Mouse (Mus musculus) embryonic stem cell, embryonic (primary cell): ENCODE measurements around the gene Ep300.
"Not testable (repeated sequence)": the region's sequence is repeated elsewhere in the genome, so short reads cannot be mapped to it uniquely, and the experiment has no call there.

Experiments used
- CTCF ChIA-PET, 4 experiments: fragments of 300-600 bp in 2 of 4; fragments of 350-600 bp in 2 of 4; sonication (Branson Sonifier 250); formaldehyde crosslinking; loops; one replicate each; lab custom pipeline; 2022; ENCODE audit warnings: inconsistent platforms in 2 of 4; lab: Charles Lee
- POLR2A ChIA-PET, 4 experiments: fragments of 300-600 bp in 2 of 4; fragments of 350-600 bp in 2 of 4; sonication (Branson Sonifier 250); formaldehyde crosslinking; loops; one replicate each; lab custom pipeline; 2022; ENCODE audit warnings: antibody characterized with exemption in 4 of 4, inconsistent platforms in 1 of 4; lab: Charles Lee

Ep300 gene

DNA sequence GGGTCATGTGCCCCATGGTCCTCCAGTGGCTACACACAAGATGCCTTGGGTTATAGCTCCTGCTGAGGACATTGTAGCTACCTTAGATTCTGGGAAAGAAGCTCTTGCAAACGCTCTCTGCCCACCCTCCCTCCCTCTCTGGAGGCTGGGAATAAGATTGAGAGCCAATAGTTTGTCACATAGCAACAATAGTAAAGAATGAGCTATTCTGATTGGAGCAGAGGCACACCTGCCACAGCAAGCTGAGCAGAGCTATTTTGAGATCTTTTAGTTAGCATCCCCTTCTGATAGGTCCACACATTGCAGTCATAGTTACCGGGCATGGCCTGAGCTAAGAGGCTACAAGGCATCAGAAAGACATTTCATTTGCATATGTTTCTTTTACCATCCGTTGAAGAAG, 8.2 kb upstream of the Ep300 start:
- POLR2A ChIA-PET = interaction anchor here (0.6 to 5.2 kb wide), 43 partner anchors 8 to 1598 kb away, joined by 3 to 36 read pairs (median 4); partner anchors contain the start of genes Ep300 (in 3 of the 4), Rbx1 (in 2 of the 4), Poldip3 (in 1 of the 4) and Polr3h (in 1 of the 4)
- CTCF ChIA-PET = interaction anchor here in 3 of 4 experiments (0.6 to 1.1 kb wide), 7 partner anchors 13 to 1926 kb away, joined by 3 to 11 read pairs (median 5); no protein-coding TSS in a partner anchor

DNA sequence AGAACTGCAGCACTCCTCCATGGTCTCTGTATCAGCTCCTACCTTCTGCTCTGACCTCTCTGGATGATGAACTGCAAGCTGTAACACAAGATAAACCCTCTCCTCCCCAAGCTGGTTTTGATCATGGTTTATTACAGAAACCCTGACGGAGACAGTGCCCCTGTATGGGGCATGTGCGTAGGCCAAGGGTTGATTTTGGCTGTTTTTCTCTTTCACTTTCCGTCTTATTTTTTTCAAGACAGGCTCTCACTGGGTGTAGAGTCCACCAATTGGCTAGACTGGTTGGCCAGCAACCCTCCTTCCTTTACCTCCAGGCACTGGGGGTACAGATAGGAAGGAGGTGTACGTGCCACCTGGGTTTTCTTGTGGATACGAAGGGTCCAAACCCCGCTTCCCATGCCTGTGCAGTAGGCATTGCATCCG, 7.4 kb upstream of the Ep300 start:
- CTCF ChIA-PET = interaction anchor here (0.6 to 1.0 kb wide), 4 partner anchors 63 to 1927 kb away, joined by 3 to 5 read pairs (median 3); no protein-coding TSS in a partner anchor
- POLR2A ChIA-PET = interaction anchor here (0.6 to 5.2 kb wide), 21 partner anchors 8 to 1571 kb away, joined by 3 to 36 read pairs (median 6); partner anchors contain the start of genes Ep300 (in 3 of the 4), Rbx1 (in 2 of the 4), Poldip3 (in 1 of the 4) and Polr3h (in 1 of the 4)

DNA sequence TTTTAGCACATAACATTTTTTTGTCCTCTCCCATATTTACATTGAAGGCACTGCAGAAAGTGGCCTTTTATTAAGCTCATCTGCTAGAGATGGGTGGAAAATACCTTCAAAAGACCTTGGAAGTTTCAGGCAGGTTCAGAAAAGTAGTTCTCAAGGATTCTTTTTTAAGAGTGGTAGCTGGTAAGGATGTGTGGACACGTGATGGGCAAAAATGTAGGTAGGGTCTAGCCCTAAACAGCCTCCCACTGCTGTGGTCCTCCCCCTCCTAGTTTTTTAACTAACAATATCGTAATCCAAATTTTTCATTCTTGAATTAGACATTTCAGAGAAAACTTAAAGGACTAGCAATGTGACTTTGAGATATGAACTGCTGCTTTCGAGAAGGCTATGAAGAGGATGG, 685 bp upstream of the Ep300 start:
- POLR2A ChIA-PET = interaction anchor here (0.5 to 6.4 kb wide), 138 partner anchors 8 to 1573 kb away, joined by 3 to 145 read pairs (median 6); partner anchors contain the start of genes Rbx1 (in 4 of the 4), L3mbtl2 (in 2 of the 4), St13 (in 2 of the 4) and Xpnpep3 (in 2 of the 4)
- CTCF ChIA-PET = interaction anchor here (0.5 to 2.3 kb wide), 11 partner anchors 61 to 1554 kb away, joined by 3 to 13 read pairs (median 4); partner anchors contain the start of gene Rbx1 (in 2 of the 4)

DNA sequence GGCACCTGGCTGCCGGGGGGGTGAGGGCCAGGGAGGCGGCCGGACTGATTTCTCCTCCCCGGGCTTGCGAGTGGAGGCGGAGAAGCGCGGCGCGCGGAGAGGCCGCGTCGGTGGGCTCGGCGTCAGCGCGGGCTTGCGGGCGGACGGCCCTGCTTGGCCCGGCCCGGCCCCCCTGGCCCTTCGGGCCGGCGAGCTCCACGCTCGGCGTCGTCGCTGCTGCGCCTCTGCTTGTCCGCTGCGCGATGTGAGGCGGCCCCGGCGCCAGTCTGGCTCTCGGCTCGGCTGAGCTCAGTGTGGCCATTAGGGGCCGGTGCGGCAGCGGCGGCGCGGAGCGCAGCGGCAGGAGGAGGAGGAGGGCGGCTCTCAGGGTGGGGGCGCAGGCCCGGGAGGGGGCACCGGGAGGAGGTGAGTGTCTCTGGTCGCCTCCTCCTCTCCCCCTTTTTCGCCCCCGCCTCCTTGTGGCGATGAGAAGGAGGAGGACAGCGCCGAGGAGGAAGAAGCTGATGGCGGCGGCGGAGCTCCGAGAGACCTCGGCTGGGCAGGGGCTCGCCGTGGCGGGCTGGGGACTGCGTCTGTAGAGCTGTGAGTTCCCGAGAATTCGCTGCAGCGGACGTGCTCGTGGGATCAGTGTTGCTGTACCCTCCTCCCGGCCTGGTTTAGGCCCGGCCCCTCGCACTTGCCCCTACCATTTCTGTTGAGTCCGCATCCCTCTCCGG, 753 bp downstream of the Ep300 start:
- ChIA-PET CTCF (interaction anchor here (0.5 to 2.3 kb wide), 10 partner anchors 24 to 284 kb away, joined by 3 to 13 read pairs (median 4); partner anchors contain the start of gene Rbx1 (in 1 of the 4)), POLR2A (interaction anchor here (0.5 to 6.4 kb wide), 127 partner anchors 8 to 1352 kb away, joined by 3 to 145 read pairs (median 5); partner anchors contain the start of genes Rbx1 (in 3 of the 4), St13 (in 3 of the 4), Xpnpep3 (in 3 of the 4) and L3mbtl2 (in 2 of the 4))

DNA sequence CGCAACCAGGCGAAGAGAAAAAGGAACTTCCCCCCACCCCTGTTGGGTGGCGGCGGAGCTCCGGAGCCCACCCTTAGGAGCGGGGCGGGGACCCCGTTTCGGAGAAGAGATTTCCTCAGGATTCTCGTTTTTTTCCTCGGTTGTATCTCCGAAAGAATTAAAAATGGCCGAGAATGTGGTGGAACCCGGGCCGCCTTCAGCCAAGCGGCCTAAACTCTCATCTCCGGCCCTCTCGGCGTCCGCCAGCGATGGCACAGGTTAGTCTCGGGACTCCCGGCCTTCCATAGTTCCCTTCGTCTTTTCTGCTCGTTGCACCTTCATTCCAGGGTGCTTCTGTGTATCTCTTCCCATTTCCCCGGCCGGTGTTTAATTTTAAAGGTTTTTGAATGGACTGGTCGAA, 1.3 kb downstream of the Ep300 start:
- CTCF ChIA-PET = interaction anchor here in 3 of 4 experiments (0.5 to 2.3 kb wide), 5 partner anchors 107 to 284 kb away, joined by 3 to 13 read pairs (median 3); partner anchors contain the start of gene Rbx1 (in 1 of the 3)
- POLR2A ChIA-PET = interaction anchor here (0.6 to 6.4 kb wide), 107 partner anchors 8 to 1353 kb away, joined by 3 to 145 read pairs (median 6); partner anchors contain the start of genes Rbx1 (in 3 of the 4), St13 (in 3 of the 4), Xpnpep3 (in 3 of the 4) and L3mbtl2 (in 2 of the 4)

DNA sequence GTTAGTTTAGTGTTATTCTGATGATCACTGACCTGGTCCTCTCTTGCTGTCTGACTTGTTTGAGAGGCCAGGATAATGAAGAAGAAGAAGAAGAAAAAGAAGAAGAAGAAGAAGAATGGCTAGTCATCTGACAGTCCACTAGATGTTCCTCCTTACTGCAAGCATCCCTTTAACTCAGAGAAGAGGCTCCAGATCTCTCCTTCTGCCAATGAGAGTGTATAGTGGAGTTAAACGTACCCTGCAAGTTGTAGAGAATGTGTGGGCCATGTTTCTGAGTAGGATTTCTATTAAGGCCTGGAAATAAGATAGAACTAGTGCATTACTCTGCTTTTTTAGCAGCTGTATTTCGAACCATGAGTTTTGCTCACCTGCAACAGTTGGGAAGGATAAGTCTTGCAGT, 2.5 kb downstream of the Ep300 start:
- POLR2A ChIA-PET = interaction anchor here in 2 of 4 experiments (0.8 to 1.4 kb wide), 6 partner anchors 10 to 133 kb away, joined by 3 to 5 read pairs (median 4); no protein-coding TSS in a partner anchor
- CTCF ChIA-PET = no interaction called here

DNA sequence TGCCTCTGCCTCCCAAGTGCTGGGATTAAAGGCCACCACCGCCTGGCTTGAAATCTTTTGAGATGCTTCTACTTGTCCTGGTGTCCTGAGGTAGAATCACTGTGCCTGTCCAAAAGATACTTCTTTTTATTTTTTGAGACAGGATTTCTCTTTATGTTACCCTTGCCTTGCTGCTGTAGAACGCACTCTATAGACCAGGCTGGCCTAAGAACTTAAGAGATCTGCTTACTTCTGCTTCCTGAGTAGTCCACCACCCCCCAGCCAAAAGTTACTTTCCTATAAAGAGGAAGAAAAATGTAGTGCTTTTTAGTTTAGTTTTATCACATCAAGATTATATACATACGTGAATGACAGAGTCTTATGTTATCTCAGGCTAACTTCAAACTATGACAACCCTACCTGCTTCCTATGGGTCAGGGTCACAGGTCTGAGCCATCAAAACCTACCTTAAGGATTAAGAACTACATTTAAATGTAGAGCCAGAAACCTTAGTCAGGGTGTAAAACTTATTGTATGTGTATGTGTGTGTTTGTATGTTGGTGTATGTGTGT, 9.1 kb downstream of the Ep300 start:
- ChIA-PET CTCF (no interaction called here), POLR2A (interaction anchor here in 2 of 4 experiments (0.5 to 2.5 kb wide), 8 partner anchors 8 to 128 kb away, joined by 3 to 28 read pairs (median 5); partner anchors contain the start of genes Ep300 (in 2 of the 2) and Rbx1 (in 1 of the 2))

DNA sequence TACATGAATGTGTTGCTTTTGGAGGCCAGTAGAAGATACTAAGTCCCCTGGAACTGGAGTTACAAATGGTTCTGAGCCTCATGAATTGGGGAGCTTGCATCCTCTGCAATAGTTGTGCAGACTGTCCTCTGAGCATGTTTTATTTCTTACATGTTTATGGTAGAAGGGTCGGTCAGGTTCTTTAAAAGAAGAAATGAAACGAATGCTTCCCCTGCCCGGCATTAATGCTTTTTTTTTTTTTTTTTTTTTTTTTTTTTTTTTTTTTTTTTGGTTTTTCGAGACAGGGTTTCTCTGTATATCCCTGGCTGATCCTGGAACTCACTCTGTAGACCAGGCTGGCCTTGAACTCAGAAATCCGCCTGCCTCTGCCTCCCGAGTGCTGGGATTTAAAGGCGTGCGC, 13.6 kb downstream of the Ep300 start:
- CTCF ChIA-PET = not testable (repeated sequence)
- POLR2A ChIA-PET = interaction anchor here in 3 of 4 experiments (0.6 to 5.4 kb wide), 10 partner anchors 13 to 131 kb away, joined by 3 to 41 read pairs (median 3); partner anchors contain the start of gene Ep300 (in 3 of the 3)

DNA sequence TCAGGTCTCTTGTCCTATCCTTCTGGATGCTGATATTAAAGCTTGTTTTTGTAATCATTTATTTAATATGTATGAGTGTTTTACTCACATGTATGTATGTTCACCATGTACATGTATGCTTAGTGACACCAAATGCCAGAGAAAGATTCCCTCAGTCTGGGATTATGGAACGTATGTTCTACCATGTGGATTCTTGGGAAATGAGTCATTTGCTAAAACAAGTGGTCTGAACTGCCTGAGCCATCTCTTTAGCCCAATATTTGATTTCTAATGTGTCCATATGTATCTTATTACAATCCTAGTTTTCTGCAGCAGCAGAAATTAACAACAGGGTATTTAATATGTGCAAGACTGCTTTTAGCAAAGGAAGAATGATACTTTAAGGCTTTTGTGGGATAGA, 20.1 kb downstream of the Ep300 start:
- ChIA-PET POLR2A (interaction anchor here (0.6 to 6.4 kb wide), 15 partner anchors 9 to 141 kb away, joined by 3 to 59 read pairs (median 3); partner anchors contain the start of gene Ep300 (in 2 of the 4)), CTCF (interaction anchor here in 2 of 4 experiments (0.8 to 1.3 kb wide), 5 partner anchors 91 to 169 kb away, joined by 3 to 6 read pairs (median 4); no protein-coding TSS in a partner anchor)

DNA sequence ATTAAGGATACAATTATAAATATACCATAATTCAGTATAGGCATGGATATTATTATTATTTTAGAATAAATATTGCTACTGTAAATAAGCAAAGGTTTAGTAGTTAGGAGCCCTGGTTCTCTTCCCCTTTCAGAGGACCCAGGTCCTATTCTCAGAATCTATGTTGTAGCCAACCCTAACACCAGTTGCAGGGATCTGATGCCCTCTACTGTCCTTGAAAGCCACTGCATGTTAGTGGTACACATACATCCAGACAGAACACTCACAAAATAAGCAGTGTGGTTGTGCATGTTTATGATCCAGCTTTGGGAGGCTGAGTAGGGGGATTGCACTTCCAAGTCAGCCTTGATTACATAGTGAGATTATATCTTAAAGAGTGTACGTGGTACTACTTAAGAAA, 21.5 kb downstream of the Ep300 start:
- POLR2A ChIA-PET = interaction anchor here in 2 of 4 experiments (0.6 to 6.4 kb wide), 5 partner anchors 8 to 84 kb away, joined by 3 to 59 read pairs (median 4); partner anchors contain the start of gene Ep300 (in 1 of the 2)

DNA sequence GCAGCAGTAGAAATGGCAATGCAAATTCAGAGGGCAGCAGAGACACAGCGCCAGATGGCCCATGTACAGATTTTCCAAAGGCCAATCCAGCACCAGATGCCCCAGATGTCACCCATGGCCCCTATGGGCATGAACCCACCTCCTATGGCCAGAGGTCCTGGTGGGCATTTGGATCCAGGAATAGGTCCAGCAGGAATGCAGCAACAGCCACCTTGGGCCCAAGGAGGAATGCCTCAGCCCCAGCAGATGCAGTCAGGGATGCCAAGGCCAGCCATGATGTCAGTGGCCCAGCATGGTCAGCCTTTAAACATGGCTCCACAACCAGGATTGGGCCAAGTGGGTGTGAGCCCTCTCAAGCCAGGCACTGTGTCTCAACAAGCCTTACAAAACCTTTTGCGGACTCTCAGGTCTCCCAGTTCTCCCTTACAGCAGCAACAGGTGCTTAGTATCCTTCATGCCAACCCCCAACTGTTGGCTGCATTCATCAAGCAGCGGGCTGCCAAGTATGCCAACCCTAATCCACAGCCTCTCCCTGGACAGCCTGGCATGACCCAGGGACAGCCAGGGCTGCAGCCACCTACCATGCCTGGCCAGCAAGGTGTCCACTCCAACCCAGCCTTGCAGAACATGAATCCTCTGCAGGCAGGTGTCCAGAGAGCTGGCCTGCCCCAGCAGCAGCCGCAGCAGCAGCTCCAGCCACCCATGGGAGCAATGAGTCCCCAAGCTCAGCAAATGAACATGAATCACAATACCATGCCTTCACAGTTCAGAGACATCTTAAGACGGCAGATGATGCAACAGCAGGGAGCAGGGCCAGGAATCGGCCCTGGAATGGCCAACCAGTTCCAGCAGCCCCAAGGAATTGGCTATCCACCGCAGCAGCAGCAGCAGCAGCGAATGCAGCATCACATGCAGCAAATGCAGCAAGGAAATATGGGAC, 64.6 kb downstream of the Ep300 start:
- ChIA-PET POLR2A (interaction anchor here in 2 of 4 experiments (0.5 to 1.9 kb wide), 10 partner anchors 8 to 191 kb away, joined by 3 to 9 read pairs (median 3); partner anchors contain the start of genes Ep300 (in 1 of the 2) and L3mbtl2 (in 1 of the 2)), CTCF (interaction anchor here in 2 of 4 experiments (0.7 to 1.1 kb wide), 3 partner anchors 15 to 291 kb away, joined by 3 to 4 read pairs (median 3); no protein-coding TSS in a partner anchor)

More for the DNA sequence above, 21.5 kb downstream of the Ep300 start:
- CTCF ChIA-PET = interaction anchor here in 3 of 4 experiments (0.5 to 1.3 kb wide), 6 partner anchors 46 to 221 kb away, joined by 3 to 8 read pairs (median 4); no protein-coding TSS in a partner anchor

DNA sequence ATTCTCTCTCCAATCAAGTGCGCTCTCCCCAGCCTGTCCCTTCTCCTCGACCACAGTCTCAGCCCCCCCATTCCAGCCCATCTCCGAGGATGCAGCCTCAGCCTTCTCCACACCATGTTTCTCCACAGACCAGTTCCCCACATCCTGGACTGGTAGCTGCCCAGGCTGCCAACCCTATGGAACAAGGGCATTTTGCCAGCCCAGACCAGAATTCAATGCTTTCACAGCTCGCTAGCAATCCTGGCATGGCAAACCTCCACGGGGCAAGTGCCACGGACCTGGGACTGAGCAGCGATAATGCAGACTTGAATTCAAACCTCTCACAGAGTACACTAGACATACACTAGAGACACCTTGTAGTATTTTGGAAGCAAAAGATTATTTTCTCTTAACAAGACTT, 65.5 kb downstream of the Ep300 start:
- ChIA-PET POLR2A (interaction anchor here in 2 of 4 experiments (0.7 to 1.2 kb wide), 5 partner anchors 18 to 192 kb away, joined by 3 read pairs; no protein-coding TSS in a partner anchor), CTCF (interaction anchor here in 1 of 4 experiments (0.7 kb wide), 1 partner anchor 291 kb away, joined by 3 read pairs; no protein-coding TSS in a partner anchor)

DNA sequence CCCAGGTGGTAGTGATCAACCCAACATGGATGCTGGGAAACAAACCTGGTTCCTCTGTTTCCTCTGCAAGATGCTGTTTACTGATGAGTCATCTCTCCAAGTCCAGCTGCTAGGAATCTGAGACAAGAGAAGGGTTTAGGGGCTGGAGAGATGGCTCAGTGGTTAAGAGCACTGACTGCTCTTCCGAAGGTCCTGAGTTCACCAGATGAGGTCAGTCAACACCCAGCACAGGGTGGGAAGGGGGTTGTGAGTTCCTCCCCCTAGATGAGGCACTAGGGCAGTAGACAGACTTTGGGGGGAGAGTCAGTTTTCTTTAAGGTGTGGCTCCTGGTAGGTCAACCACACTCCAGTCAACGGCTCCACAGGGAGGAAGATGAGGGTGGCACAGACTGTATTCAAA, 76.5 kb downstream of the Ep300 start:
- POLR2A ChIA-PET = interaction anchor here in 3 of 4 experiments (0.6 to 10.4 kb wide), 19 partner anchors 9 to 262 kb away, joined by 3 to 107 read pairs (median 4); partner anchors contain the start of genes Rbx1 (in 2 of the 3), Chadl (in 1 of the 3), Ep300 (in 1 of the 3) and St13 (in 1 of the 3)

DNA sequence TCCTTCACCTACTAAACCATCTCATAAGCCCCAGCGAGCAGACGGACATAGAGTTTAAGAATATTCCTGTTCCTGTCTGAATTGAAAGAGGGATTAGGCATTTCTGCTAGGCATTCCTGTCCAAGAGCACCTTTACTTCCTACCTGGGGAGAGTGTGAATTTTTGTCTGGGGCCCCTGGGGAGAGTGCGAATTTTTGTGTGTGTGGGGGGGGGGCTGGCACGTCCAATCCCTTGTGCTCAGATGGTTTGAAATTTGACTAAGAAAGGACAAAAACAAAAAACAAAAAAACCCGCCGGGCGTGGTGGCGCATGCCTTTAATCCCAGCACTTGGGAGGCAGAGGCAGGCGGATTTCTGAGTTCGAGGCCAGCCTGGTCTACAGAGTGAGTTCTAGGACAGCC, 78.1 kb downstream of the Ep300 start:
- CTCF ChIA-PET = interaction anchor here in 2 of 4 experiments (0.6 to 3.3 kb wide), 5 partner anchors 11 to 1281 kb away, joined by 5 to 19 read pairs (median 12); partner anchors contain the start of gene Rbx1 (in 1 of the 2)
- POLR2A ChIA-PET = interaction anchor here (0.6 to 10.4 kb wide), 42 partner anchors 8 to 1456 kb away, joined by 3 to 107 read pairs (median 4); partner anchors contain the start of genes Rbx1 (in 2 of the 4), St13 (in 2 of the 4), Xpnpep3 (in 2 of the 4) and Aco2 (in 1 of the 4)

More for the DNA sequence above, 76.5 kb downstream of the Ep300 start:
- CTCF ChIA-PET = interaction anchor here in 1 of 4 experiments (0.9 to 1.4 kb wide), 4 partner anchors 8 to 213 kb away, joined by 3 to 4 read pairs (median 4); no protein-coding TSS in a partner anchor
